Mouse (Mus musculus) urinary bladder, postnatal 36 days (tissue): ENCODE measurements at regions not wholly inside any gene's neighbourhood (a gene's known extent, or its start where the extent isn't known, plus 50 kb on each side); places are given as distances from the start of the nearest gene placed in this dataset.
A peak's percentile ranks its signal among the peaks of the same experiment; 100 is the strongest.

ENCODE experiments used
- DNase-seq, 2 experiments: peaks; one replicate each; pipeline ENCODE4 v3.0.0; 2022; ENCODE audit warnings: low spot score in 2 of 2, mixed read lengths in 1 of 2

DNA sequence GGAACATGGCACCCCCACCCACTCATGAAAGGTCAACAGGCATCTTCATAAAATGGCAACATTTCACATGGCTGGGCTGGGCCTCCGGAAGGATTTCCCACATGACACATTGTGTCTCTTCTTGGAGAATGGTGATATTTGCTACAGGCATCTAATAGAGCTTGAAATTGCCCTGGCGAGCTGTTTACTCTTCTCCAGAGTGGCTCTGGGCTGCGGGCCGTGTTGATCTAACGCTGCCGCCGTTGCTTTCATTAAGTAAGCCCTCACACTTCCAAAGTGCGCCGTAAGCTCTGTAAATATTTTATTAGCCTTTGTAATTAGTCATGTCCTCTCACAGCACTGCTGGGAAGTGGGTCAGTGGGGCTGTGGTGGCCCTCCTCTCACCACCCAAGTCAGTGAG lies 164.4 kb upstream of the Ctnnb1 start:
- DNase-seq = no peak

DNA sequence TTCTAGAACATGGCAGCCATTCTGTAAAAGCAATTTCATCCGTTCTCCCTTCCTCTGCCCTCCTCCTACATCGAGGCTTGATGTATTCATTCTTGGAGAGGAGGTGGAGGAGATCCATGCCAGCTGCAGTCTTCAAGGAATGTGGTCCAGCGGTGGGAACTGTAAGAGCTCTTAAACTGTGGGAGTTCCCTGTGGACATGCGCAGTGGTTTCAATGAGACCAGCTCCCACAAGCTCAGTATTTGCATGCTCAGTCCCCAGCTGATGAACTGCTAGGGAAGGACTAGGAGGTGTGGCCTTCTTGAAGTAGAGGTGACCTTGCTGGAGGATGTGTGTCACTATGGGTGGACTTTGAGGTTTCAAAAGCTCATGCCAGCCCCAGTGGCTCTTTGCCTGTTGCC lies 163.7 kb upstream of the Ctnnb1 start:
- no peak for DNase-seq

GRCm38 (mm10) chr9:120766881-120767280 lies 162.1 kb upstream of the Ctnnb1 start:
- no peak for DNase-seq

DNA sequence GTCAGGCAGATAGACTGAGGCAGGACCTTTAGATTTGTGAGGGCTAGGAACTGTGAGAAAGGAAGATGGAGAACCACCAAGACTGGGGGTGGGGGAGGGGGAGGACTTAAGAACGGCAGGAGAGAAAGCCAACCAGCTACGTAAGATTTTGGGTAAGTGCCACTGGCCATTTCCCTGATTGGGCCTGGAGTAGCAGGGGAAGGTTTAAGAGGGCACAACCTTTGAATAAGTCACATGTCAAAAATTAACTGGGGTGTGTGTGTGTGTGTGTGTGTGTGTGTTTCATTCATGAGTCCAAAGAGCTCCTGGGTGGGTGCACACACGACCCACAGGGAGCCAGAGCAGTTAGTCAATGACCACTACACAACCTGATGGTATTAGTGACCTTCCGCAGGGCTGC lies 161.6 kb upstream of the Ctnnb1 start:
- no peak for DNase-seq

DNA sequence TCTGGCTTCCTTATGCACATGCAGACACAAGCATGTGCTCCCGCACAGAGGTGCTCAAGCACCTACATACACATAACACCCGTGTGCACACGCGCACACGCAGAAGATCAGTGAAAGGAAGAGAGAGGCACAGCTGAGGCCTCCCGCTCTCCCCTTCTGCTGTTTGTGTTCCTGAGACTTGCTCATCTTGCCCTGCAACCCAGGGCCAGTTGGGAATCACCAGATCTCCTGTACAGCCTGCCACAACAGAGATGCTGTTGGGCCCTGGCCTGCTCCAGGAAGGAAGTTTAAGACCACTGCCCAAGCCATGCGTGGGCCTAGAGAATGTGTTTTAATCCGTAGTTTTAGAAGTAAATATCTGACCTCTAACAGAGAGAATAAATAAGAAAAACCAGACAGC lies 160.0 kb upstream of the Ctnnb1 start:
- no peak for DNase-seq

- no peak for DNase-seq
These were observed 159.3 kb upstream of the Ctnnb1 start for GRCm38 (mm10) chr9:120769679-120770078.

DNA sequence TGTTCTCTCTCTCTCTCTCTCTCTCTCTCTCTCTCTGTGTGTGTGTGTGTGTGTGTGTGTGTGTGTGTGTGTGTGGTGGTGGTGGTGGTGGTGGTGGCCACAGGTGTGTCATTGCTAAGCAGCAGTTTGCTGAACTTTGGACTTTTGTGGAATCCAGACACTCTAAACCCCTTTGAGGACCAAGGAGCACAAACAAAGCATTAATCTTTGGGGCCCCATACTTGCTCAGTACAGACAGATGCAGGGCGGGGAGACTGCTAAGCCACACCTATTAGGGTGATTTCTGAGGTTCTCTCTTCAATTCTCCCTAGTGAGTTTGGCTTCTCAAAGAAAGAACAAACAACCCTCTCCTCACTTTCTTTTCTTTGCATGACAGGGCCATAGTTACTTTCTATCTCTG lies 158.1 kb upstream of the Ctnnb1 start:
- DNase-seq = no peak

DNA sequence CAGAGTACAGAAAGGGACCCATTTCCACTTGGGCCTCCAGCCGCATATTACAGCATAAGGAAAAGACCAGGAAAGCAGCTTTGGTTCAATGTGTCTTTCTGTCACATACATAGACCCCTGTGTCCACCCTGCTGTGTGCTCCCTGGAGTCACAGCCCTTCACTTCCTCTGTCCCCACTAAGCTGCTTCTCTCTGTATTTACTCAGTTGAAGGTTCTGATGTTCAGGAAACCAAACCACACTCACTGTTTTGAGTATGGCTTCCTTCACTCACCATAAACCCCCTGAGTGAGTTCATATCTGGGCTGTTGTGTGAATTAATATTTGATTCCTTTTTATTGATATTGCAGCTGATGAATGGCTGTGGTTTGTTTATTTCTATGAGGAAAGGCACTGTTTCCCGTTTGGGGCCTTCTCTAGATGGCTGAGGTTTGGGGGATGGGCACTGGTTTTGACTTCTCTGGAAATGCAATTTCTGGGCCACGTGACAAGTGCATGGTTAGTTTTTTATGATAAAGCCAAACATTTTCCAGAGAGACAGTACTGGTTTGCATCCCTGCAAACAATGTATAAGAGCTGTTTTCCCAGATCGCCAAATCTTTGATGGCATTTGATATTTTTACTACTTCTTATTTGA lies 157.0 kb upstream of the Ctnnb1 start:
- DNase-seq = no peak

DNA sequence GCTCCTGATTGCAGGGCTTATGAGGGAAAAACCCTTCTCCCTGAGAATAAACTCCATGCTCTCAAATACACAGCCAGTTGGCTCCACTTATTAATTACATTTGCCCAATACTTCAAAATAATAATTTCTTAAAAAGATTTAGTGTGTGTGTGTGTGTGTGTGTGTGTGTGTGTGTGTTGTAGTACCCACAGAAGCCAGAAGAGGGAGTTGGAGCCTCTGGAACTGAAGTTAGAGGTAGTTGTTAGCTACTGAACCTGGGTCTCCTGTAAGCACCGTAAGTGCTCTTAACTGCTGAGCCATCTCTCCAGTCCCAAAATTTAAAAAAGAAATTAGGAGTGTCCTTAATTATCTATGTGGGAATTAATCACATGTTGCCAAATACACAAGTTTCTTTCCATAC lies 154.8 kb upstream of the Ctnnb1 start:
- DNase-seq = no peak

DNA sequence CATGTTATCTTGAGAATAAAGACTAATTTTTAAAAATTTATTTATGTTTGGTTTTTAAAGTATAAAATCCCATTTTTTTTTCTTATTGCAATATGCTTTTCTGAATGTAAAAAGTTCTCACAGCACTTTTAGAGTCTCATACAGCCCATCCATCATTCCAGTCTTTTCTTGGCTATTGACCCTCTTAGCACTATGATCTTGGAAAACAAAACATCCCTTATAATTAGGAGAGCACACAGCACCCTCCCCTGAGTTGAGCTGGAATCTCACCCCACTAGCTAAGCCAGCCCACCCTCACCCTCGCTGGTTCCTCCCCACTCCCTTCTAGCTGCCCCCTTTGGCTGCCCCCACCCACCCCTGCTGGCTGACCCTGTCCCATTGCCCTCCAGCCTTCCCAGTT lies 154.2 kb upstream of the Ctnnb1 start:
- no peak for DNase-seq

- no peak for DNase-seq
These were observed 153.3 kb upstream of the Ctnnb1 start for GRCm38 (mm10) chr9:120775721-120776120.

DNA sequence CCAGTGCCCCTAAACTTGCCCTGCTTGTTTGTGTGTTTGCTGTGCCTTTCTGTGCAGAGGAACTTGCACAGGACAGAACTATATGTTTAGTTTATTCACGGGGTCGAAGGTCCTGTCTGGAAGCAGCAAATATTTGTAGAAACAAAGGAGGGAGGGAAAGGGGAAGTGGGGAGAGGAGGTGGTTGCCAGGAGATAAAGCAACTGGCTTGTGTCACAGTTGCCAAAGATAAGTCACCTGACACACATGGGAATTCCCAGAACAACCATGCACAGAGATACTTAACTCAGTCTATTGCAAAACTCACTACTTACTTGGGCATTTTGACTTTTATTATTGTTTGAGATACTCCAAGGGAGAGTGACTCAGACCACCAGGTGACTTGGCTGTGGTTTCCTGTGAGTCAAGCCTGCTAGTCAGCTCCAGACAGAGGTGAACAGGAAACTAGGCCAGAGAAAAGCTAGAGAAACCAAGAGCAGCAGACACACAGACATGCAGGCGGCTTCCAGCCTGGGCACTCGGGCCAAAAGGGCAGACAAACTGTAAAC lies 152.5 kb upstream of the Ctnnb1 start:
- peak; percentile 59 to 75 for DNase-seq

DNA sequence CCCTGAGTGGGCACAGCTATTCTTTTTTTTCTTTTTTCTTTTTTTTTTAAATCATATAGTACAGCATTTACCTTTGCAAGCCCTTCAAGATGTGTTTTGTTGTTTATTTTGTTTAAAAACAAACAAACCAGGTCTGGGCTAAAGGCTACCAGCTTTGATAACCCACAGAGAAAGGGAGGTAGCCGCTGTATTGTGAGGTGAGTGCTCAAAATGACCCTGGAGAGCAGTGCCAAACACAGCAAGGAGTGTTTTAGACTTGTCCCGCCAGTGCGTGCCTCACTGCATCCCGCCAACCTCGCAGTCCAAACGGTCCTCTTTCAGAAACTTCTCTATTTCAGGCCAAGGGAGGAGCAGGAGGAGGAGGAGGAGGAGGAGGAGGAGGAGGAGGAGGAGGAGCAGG lies 152.0 kb upstream of the Ctnnb1 start:
- no peak for DNase-seq

DNA sequence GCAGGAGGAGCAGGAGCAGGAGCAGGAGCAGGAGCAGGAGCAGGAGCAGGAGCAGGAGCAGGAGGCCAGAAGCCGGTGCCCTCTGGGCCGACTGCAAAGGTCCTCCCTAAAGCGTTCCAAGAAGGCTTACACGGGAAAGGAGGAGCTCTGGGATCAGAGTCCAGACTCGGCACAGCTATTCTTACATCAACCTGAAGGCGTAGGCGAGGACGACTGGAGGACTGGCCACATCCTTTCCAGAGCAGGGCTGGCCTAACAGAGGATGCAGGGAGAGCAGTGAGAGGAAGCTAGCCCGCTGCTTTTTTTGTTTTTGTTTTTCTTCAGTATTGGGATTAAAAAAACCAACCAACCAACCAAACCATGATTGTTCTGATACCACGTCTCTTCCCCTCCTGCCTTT lies 151.5 kb upstream of the Ctnnb1 start:
- DNase-seq = no peak

DNA sequence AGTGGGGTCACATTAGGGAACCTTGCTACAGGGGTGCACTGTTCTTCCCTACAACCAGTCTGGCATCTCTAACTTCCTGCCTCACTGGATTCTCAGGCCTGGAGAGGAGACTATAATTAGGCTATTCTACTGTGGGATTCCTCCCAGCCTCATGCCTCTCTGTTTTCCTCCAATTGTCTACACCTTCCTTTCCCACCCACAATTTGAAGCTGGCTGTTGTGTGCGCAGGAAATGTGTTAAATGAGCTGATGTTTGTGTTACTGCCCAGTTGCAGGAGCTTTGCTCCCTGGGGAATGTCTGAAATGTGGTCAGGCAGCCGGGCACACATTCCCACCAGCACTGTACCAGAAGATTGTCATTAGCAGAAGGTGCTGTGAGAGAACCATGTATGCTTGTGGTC lies 150.6 kb upstream of the Ctnnb1 start:
- DNase-seq = no peak

- no peak for DNase-seq
These were observed 134.8 kb upstream of the Ctnnb1 start for GRCm38 (mm10) chr9:120794210-120794609.

DNA sequence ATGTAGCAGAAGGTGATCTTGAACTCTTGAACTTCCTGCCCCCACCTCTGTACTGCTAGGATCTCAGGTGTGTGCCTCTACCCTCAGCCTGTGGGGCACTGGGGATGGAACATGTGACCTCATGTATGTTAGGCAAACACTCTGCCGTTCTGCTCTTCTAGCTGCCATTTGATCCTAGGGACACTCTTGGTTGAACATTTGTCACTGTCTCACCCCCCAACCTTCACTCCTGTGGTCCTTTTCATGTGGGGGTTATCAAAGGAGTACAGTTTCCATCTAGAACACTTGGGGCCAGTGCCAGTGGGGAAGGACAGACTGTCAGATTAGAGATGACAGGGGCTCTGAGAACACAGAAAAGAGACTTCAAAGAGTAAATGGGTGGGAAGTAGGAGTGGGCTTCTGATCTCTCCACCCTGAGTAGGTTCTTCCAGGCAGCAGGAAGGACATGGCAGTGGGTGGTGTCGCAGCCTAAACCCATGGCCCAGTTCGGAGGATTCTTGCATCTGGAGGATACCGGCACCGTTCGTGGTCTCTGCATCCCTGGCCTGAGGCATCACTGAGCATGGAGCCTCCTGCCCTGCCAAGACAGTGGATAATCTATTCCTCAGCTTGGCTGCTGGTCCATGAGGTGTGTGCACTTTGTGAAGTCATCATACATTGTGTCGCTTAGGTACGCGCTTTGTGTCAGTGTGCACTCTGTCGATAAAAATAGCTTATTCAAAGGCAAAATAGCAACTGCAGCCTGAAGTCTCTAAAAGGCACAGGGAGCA lies 132.7 kb upstream of the Ctnnb1 start:
- no peak for DNase-seq

DNA sequence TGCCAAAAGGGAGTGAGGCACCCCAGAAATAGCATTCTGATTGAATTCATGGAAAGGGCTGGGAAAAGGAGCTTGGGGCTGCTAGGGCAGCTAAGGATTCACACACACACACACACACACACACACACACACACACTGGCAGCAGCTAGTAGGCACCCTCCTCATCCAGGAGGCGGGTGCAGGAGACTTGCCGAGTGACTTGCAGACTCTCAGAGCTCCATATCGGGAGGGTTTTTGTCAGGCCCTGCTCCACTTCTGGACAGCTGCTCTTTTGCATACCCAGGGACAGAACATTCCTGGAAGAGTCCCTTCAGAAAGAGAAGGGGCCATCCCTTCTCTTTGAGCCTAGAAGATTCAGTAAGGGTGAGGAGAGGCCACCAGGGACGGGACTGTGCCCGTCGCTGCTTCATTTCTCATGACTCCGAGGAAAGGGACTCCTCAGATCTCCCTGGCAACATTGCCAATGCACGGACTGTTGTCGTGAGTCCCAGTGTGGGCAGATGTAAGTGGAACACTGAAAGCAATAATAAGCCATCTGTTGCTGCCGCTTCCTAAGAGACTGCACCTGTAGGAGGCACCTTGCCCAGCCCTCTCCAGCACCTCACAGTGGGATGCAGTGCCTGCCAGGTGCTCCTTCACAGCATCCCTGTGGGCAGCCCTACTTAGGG lies 130.9 kb upstream of the Ctnnb1 start:
- no peak for DNase-seq

- no peak for DNase-seq
These were observed 130.1 kb upstream of the Ctnnb1 start for GRCm38 (mm10) chr9:120798901-120799300.

- DNase-seq = no peak
These were observed 126.4 kb upstream of the Ctnnb1 start for GRCm38 (mm10) chr9:120802646-120803045.

DNA sequence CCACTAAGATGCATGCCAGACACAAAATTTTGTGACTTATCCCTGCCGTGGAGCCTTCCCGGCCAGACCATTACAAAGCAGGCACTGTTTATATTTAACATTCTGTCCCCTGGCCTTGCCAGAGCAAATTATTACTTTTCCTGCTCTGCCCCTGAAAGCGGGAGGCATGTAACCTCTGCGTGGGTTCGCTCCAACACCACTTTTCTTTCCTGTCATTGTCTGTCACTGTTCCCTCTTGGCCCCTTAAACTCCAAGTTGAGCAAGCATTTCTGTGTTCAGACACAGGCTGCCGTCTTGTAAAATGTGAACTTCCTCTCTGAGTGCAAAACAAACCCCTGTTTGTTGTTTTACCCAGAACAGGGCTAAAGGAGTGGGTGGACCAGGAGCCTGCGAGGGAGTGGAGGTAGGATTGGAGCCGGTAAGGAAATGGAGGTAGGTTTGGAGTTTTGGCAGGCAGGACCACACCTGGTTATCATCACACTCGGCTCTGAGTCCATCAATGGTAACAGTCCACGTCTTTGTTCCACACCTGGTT lies 124.2 kb upstream of the Ctnnb1 start:
- no peak for DNase-seq

DNA sequence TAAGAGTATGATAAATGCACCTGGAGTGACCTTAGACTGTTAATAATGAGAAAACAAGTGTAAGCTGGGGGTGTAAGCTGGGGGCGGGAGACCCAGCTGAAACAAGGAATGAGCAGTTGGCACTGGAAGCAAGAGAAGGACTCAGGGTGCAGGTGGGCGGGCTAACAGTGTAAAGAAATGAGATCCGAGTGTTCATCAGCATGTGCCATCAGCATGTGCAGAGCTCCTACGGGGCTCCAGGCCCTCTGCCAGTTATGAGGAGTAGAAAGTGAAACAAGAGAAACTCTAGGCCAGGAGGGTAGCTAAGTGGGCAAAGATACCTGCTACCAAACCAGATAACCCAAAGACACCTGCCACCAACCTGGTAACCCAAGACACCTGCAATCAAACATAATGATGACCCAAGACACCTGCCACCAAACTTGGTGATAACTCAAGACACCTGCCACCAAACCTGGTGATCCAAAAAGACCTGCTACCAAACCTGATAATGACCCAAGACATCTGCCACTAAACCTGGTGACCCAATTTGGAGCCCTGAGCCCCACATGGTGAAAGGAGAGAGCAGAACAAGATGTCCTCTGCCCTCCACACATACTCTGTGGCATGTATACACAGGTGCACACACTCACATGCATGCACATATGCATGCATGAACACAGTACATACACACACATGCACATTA lies 120.1 kb upstream of the Ctnnb1 start:
- no peak for DNase-seq
